Mouse (Mus musculus): Measurements from ENCODE around the gene Chst14. TPM values are rescaled to one million over a fixed set of nuclear protein-coding genes. Genes with fewer than 3 reads are reported as not detected.

The Chst14 gene
- polyA plus RNA-seq, 1 experiment = 25.4 TPM

DNA sequence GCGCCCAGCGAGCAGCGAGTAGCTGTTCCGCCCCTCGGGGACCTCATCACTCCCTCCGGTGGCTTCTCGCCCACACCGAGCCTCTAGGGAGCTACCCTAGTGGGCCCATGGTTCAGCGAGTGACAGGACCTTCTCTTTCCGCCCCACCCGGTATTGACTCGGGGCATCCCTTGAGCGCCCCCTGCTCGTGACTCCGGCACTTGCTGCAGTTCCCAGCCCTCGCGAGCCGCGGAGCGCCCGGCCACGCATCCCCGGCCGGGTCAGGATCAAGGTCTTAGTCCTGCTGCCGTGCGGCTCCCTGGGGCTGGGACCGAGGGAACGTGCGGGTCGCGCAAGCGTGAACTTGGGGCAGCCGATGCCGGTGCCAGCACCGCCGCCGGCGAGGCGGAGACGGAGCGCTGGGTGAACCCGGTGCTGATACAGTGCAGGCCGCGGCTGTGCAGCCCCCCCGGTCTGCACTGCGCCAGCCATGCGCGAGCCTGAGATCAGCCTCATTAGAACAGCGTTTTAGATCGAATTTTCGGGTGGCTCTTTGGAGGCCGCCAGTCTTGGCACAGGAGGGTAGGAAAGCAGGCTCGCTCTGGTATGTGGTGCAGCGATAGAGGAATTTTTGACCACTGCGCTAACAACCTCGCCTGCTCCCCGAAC lies 50.1 kb downstream of the Chst14 start:
- Histone ChIP-seq H3K27me3 (ENCODE audit: control insufficient read depth, insufficient read depth, insufficient read length) (no peaks in the 10 kb centered on the region), H3K36me3 (ENCODE audit: control insufficient read depth, insufficient read depth) (no peaks in the 10 kb centered on the region), H3ac (ENCODE audit: control insufficient read depth, insufficient read length) (peak overlapping the region; percentile 16), H3K4me3 (peak overlapping the region; percentile 20), H3K4me2 (ENCODE audit: low read depth) (peak overlapping the region; percentile 96), H3K79me2 (ENCODE audit: control insufficient read depth, insufficient read depth) (no peaks in the 10 kb centered on the region)
- TF ChIP-seq TCF3 (IDR thresholded peaks at IDR 0.05; ENCODE audit: insufficient read length, low read depth) (no peak), POLR2A (IDR thresholded peaks at IDR 0.05; ENCODE audit: insufficient read length, low read depth) (peak; percentile 49)

DNA sequence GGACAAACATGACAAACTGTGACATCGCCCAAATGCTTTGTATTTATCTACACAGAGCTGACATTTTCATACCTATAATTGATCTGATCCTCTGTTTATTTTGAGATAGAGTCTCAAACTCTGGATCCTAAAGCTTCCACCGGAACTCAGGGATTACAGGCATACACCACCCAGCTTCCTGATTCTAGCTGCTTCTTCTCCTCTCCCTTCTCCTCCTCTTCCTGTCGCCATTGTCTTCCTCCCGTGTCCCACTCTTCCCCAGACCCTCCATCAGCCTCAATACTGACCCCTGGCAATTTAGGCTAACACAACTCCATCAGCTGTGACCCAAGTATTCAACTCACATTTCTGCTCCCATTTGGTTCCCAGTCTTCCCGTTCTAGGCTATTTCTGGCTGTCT lies 50.6 kb downstream of the Chst14 start:
- TF ChIP-seq POLR2A (IDR thresholded peaks at IDR 0.05; ENCODE audit: insufficient read length, low read depth) = no peak
- no peak for TF ChIP-seq POLR2AphosphoS2 (IDR thresholded peaks at IDR 0.05; ENCODE audit: insufficient read length, low read depth)
- TF ChIP-seq E2F4 (IDR thresholded peaks at IDR 0.05; ENCODE audit: insufficient read depth) = no peak
- no peak for TF ChIP-seq REST (IDR thresholded peaks at IDR 0.05; ENCODE audit: insufficient read depth, insufficient read length)
- TF ChIP-seq MYOD1 (IDR thresholded peaks at IDR 0.05; ENCODE audit: control insufficient read depth in 1 of 3, insufficient read length in 2 of 3, low read depth in 2 of 3) = no peak
- no peak for TF ChIP-seq TCF3 (IDR thresholded peaks at IDR 0.05; ENCODE audit: insufficient read length, low read depth)
- no peak for TF ChIP-seq SRF (IDR thresholded peaks at IDR 0.05; ENCODE audit: control insufficient read depth, insufficient read length, low read depth)
- no peak for TF ChIP-seq MYOG (IDR thresholded peaks at IDR 0.05; ENCODE audit: control insufficient read depth in 1 of 3, insufficient read depth in 1 of 3, insufficient read length in 2 of 3, low read depth in 2 of 3)
- TF ChIP-seq USF1 (IDR thresholded peaks at IDR 0.05; ENCODE audit: low read depth) = no peak
- no peak for TF ChIP-seq TCF12 (IDR thresholded peaks at IDR 0.05; ENCODE audit: insufficient read depth, poor library complexity, severe bottlenecking)
- TF ChIP-seq MAX (IDR thresholded peaks at IDR 0.05; ENCODE audit: low read depth) = no peak
- TF ChIP-seq CEBPB (IDR thresholded peaks at IDR 0.05; ENCODE audit: insufficient read depth, poor library complexity, severe bottlenecking) = no peak

DNA sequence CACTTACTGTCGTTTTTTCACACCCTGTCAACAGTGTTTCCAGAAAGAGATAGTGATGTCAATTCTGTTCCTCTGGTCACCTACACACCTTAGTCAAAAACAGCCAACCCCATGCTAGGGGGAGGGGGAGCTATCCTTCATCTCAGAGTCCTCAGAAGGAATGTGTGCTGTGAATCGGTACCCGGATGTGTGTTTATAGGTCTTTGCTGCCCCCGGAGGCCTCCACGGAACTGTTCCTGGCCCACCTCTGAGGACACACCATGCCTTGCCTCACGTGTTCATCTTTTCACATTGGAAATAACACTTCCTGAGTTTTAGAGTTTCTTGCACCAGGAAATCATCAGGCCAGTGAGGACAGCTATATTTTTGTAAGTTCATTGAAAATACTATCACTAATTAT lies 51.8 kb downstream of the Chst14 start:
- Histone ChIP-seq H3K27me3 (ENCODE audit: control insufficient read depth, insufficient read depth, insufficient read length) (no peaks in the 10 kb centered on the region), H3K4me2 (ENCODE audit: low read depth) (no peak overlapping the region), H3K79me2 (ENCODE audit: control insufficient read depth, insufficient read depth) (no peaks in the 10 kb centered on the region), H3K4me3 (no peak overlapping the region), H3ac (ENCODE audit: control insufficient read depth, insufficient read length) (no peak overlapping the region), H3K36me3 (ENCODE audit: control insufficient read depth, insufficient read depth) (no peaks in the 10 kb centered on the region)
- TF ChIP-seq POLR2A (IDR thresholded peaks at IDR 0.05; ENCODE audit: insufficient read length, low read depth) = no peak
- no peak for TF ChIP-seq POLR2AphosphoS2 (IDR thresholded peaks at IDR 0.05; ENCODE audit: insufficient read length, low read depth)
- no peak for TF ChIP-seq MYOG (IDR thresholded peaks at IDR 0.05; ENCODE audit: control insufficient read depth in 1 of 3, insufficient read depth in 1 of 3, insufficient read length in 2 of 3, low read depth in 2 of 3)
- TF ChIP-seq MYOD1 (IDR thresholded peaks at IDR 0.05; ENCODE audit: control insufficient read depth in 1 of 3, insufficient read length in 2 of 3, low read depth in 2 of 3) = no peak
- TF ChIP-seq TCF3 (IDR thresholded peaks at IDR 0.05; ENCODE audit: insufficient read length, low read depth) = no peak
- no peak for TF ChIP-seq TCF12 (IDR thresholded peaks at IDR 0.05; ENCODE audit: insufficient read depth, poor library complexity, severe bottlenecking)
- no peak for TF ChIP-seq MAX (IDR thresholded peaks at IDR 0.05; ENCODE audit: low read depth)
- TF ChIP-seq USF1 (IDR thresholded peaks at IDR 0.05; ENCODE audit: low read depth) = no peak
- no peak for TF ChIP-seq E2F4 (IDR thresholded peaks at IDR 0.05; ENCODE audit: insufficient read depth)
- no peak for TF ChIP-seq REST (IDR thresholded peaks at IDR 0.05; ENCODE audit: insufficient read depth, insufficient read length)

More for the DNA sequence above, 50.6 kb downstream of the Chst14 start:
- Histone ChIP-seq H3K36me3 (ENCODE audit: control insufficient read depth, insufficient read depth) (no peaks in the 10 kb centered on the region), H3K27me3 (ENCODE audit: control insufficient read depth, insufficient read depth, insufficient read length) (no peaks in the 10 kb centered on the region), H3K4me2 (ENCODE audit: low read depth) (peak overlapping the region; percentile 96), H3K4me3 (peak overlapping the region; percentile 20), H3ac (ENCODE audit: control insufficient read depth, insufficient read length) (peak overlapping the region; percentile 16), H3K79me2 (ENCODE audit: control insufficient read depth, insufficient read depth) (no peaks in the 10 kb centered on the region)

Other genes with a start within 250 kb of the Chst14 start
- gene Ankrd63, start 222.5 kb upstream of the Chst14 start, polyA plus RNA-seq (2012; fragmentation: generic; extraction: Trizol) = 0.01 TPM
- gene Plcb2, start 198.1 kb upstream of the Chst14 start, polyA plus RNA-seq (2012; fragmentation: generic; extraction: Trizol) = not detected
- gene Inafm2, start 180.7 kb upstream of the Chst14 start, polyA plus RNA-seq (2012; fragmentation: generic; extraction: Trizol) = 10.5 TPM
- gene Ccdc9b, start 163.8 kb upstream of the Chst14 start, polyA plus RNA-seq (2012; fragmentation: generic; extraction: Trizol) = 9.0 TPM
- not detected for gene Phgr1, start 153.7 kb upstream of the Chst14 start, polyA plus RNA-seq (2012; fragmentation: generic; extraction: Trizol)
- gene Disp2, start 146.8 kb upstream of the Chst14 start, polyA plus RNA-seq (2012; fragmentation: generic; extraction: Trizol) = 0.06 TPM
- 42.2 TPM for gene Knstrn, start 112.5 kb upstream of the Chst14 start, polyA plus RNA-seq (2012; fragmentation: generic; extraction: Trizol)
- gene Ivd, start 64.5 kb upstream of the Chst14 start, polyA plus RNA-seq (2012; fragmentation: generic; extraction: Trizol) = 35.3 TPM
- gene Bahd1, start 26.1 kb upstream of the Chst14 start, polyA plus RNA-seq (2012; fragmentation: generic; extraction: Trizol) = 12.0 TPM
- gene Ccdc32, start 102.9 kb downstream of the Chst14 start, polyA plus RNA-seq (2012; fragmentation: generic; extraction: Trizol) = 10.3 TPM
- 3.8 TPM for gene Rpusd2, start 108.3 kb downstream of the Chst14 start, polyA plus RNA-seq (2012; fragmentation: generic; extraction: Trizol)
- 1.4 TPM for gene Knl1, start 120.6 kb downstream of the Chst14 start, polyA plus RNA-seq (2012; fragmentation: generic; extraction: Trizol)
- 8.7 TPM for gene Rad51, start 186.3 kb downstream of the Chst14 start, polyA plus RNA-seq (2012; fragmentation: generic; extraction: Trizol)
- 20.7 TPM for gene Rmdn3, start 230.5 kb downstream of the Chst14 start, polyA plus RNA-seq (2012; fragmentation: generic; extraction: Trizol)
- 90.4 TPM for gene Gchfr, start 241.3 kb downstream of the Chst14 start, polyA plus RNA-seq (2012; fragmentation: generic; extraction: Trizol)
- 6.3 TPM for gene Gm14137, start 248.0 kb downstream of the Chst14 start, polyA plus RNA-seq (2012; fragmentation: generic; extraction: Trizol)